Mouse (Mus musculus) spleen, postnatal 4 days (tissue): ENCODE data around the gene Vdac1.

Experiments used
- DNase-seq, 2 experiments: peaks; one replicate each; pipeline ENCODE4 v3.0.0; 2022; ENCODE audit warnings: low spot score in 2 of 2

The Vdac1 gene

DNA sequence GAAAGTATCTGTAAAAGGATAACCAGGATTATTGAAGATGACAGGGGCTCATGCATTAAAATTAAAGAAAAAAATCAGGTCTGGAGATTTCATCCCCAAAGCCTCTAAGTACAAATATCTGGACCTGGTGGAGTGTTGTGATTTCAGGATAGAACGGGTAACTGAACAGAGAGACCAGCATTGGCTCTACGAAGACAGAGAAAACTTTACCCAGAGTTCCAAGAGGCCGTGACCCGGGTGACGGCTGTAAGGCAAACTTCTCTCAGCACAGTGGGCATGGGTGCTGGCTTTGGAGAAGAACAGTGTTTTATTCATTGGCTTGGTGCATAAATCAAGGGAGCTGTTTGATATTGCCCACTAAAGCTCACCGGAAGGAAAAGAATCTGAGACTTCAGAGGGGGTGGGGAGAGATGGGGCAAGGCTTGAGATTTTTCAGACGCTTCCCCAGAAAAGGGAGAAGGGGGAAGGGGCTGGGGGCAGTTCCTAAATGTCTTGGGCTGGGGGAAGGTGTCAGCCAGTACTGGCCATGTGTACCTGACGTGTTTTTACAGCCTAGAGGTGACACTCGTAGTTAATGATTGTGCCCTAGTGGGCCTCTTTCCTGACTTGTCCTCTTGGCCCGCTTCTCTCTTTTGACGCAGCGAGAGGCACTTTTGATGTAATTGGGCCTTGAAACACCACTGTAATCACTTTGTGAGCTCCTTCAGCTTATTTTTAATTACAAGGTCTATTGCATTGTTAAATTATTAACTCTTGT is 59.8 kb downstream of the Vdac1 start:
- DNase-seq = no peak

DNA sequence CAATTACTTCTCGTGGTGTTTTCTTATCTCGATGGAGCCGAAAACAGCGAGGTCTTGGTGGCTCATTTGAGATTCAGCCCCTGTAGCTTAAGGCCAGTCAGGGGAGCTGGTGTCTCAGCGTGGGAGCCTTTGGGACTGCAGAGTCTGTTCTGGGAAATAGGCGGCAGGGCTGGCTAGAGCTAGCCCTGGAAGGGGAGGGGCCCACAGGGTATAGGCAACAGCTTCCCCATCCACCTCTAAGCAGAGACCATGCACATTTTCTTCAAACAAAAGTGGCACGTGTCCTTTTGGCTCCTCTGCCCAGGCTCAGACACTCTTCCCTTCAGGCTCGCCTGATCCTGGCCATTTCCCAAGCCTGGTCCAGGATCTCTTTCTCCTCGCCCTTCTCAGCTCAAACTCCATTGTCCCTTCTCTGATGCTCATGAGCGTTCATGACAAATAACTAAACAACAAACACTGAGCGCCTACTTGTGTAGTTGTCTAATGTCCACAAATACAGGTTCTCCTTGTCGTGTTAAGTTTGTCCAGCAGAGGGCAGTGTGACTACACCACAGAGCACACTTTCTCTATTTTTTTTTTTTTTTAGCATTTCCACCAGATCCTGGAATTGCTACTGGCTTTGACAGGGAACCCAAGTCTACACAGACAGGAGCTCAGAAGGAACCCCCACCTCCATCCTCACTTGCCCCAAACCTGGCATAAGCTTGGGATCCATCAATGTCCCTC is 60.6 kb downstream of the Vdac1 start:
- peak; percentile 41 to 79 for DNase-seq

DNA sequence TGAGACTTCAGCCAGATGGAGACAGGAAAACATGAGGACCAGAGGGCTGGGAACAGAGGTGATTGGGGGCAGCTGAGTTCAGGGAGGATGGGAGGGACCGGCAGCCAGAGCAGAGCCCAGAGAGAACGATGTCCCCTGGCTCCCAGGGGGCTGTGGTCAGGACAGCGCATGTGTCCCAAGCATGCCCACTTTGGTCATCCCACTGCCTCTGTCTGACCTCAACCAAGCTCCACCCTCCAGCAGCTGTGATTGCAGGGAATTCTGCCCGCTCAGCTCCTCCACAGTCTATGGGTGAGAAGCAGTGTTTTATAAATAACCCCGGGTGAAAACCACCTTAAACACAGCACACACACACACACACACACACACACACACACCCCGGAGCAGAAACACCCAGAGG is 68.8 kb downstream of the Vdac1 start:
- DNase-seq = no peak

DNA sequence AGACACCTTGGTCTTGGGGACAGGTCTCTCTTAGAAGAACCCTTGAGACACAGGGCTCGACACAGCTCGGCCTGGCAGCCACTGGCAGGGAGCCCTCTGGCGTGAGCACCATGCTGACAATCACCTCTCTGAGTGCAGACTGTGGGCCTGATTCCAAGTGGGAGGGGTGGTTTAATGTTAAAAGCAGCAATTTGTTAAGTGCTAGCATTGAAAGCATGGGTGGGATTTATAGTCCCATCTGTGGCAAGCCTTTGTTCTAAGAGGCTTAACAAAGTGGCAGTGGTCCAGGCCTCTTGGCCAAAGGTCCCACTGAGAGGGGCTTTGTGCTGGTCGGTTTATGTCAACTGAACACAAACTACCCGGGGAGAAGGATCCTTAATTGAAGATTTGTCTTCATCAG is 70.9 kb downstream of the Vdac1 start:
- no peak for DNase-seq

DNA sequence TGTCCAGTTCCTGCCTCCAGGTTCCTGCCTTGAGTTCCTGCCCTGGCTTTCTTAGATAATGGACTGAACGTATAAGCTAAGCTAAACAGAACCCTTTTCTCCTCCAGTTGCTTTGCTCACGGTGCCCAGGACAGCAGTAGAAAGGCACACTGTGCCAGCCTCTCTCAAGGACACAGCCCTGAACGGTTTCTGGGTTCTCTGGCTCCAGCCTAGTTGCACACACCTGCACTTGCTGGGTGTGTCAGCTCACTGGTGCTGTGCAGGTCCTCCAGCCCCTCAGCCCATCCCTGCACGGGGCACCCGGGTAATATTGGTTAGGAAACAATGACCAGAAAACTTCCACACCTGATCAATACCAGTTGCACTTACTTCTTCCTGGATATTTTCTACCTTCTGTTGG is 71.5 kb downstream of the Vdac1 start:
- DNase-seq = no peak

DNA sequence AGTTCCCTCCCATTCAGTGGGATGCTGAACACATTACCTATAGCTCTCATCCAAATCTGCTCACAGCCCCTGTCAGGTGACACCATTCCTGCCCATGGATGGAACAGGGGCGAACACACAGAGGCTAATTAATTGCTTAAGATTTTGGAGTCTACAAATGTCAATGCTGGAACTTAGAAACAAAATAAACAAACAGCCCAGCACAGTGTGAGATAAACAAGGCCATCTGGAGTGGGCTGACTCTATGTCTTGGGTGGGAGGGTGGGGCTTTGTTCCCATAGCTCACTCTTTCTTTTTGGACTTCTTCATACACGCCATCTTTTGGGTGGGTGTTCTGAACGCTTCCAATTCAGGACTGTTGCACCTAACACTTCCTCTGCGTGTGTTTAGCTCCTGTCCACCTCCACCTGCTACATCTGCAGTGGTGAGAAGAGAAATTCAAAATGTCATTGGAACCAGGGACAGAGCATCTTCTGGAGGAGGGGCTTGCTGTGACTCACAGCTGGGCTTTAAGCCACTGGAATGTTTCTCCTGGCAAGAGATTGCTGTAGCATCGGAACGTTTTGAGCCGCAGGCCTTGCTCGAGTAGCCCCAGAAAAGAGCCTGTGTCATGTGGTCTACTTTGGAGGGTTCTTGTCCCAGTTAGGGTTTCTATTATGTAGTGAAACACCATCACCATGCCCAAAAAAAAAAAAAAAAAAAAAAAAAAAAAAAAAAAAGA is 72.6 kb downstream of the Vdac1 start:
- DNase-seq = no peak

DNA sequence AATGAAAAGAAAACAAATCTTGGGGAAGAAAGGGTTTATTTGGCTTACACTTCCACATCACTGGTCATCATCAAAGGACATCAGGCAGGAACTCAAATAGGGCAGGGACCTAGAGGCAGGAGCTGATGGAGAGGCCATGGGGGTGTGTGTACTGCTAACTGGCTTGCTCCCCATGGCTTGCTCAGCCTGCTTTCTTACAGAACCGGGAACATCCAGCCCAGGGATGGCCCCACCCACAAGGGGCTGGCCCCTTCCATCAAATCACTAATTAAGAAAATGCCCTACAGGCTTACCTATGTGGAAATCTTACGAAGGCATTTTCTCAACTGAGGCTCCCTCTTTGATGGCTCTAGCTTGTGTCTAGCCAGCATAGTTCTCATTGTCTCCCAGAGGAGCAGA is 73.1 kb downstream of the Vdac1 start:
- DNase-seq = no peak

DNA sequence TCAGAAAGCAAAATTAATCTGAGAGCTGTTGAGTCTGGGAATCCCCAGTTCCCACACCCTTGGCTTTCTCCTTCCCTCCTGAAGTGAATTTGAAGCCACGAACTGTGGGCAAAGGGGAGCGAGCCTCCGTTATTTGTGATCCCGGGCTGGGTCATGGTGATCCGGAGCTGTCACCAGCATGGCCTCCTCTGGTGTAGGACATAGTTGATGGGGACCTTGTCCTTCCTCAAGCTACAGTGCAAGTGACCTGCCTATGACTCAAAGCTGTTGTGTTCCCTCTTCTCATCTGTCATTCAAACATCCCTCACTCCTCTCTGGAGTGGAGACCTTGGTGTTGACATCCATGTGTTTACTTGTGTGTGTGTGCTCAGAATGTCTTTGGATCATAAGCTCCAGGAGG is 74.8 kb downstream of the Vdac1 start:
- no peak for DNase-seq

DNA sequence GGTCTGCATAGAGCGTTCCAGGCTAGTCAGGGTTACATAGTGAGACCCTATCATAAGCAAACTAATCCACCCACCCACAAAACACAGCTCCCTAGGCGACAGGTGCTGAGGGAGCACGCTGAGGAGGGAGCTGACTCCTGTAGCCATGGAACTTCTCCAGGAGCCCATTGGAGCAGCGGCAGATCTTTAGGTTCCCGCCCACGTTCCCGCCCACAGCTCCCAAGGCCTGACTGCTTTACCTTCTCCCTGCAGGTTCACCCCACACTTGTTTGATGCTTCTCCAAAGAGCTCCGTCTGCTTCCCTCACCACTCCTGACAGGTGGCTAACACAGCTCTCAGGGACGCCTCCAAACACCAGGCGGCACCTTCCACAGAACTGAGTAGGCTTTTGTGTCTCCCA is 76.5 kb downstream of the Vdac1 start:
- DNase-seq = no peak
